Mouse (Mus musculus): ENCODE measurements around the gene Nr1i3. TPM values are rescaled to one million over a fixed set of nuclear protein-coding genes. Genes with fewer than 3 reads are reported as not detected.

The Nr1i3 gene
- polyA plus RNA-seq, 1 experiment from 2014 or later: 1.8 TPM

GRCm38 (mm10) chr1:171246709-171247452 lies 33.1 kb downstream of the Nr1i3 start:
- ATAC-seq (ENCODE audit: insufficient read depth, low FRiP score): peak; percentile 91
- Histone ChIP-seq H3K4me2 (ENCODE audit: low read depth, low read length) (peak overlapping the region; percentile 75), H3K27me3 (ENCODE audit: control insufficient read depth, insufficient read depth, low read length) (no peaks in the 10 kb centered on the region), H3K4me1 (ENCODE audit: control insufficient read depth, insufficient read depth, low read length) (peaks cover 33% of the 10 kb centered on the region), H3K36me3 (ENCODE audit: control insufficient read depth, insufficient read depth, low read length) (0 out of 2 replicates have a peak, but pooled peaks cover 10% of the 10 kb centered on the region), H3K27ac (ENCODE audit: low read length) (peak overlapping the region; percentile 97), H3K4me3 (replicated peaks; ENCODE audit: low read length) (peak overlapping the region; percentile 83), H3K9ac (ENCODE audit: low read length) (peak overlapping the region; percentile 97), H3K9me3 (replicated peaks; ENCODE audit: control insufficient read depth, low read length) (no peaks in the 10 kb centered on the region)
- under 1% methylated on average over 41 of the region's 41 CpGs for WGBS

- Histone ChIP-seq H3K27me3 (ENCODE audit: control insufficient read depth, insufficient read depth, low read length) (no peaks in the 10 kb centered on the region), H3K4me1 (ENCODE audit: control insufficient read depth, insufficient read depth, low read length) (peaks cover 39% of the 10 kb centered on the region), H3K4me2 (ENCODE audit: low read depth, low read length) (peak overlapping the region; percentile 59), H3K4me3 (replicated peaks; ENCODE audit: low read length) (peak overlapping the region; percentile 50), H3K9ac (ENCODE audit: low read length) (peak overlapping the region; percentile 70), H3K36me3 (ENCODE audit: control insufficient read depth, insufficient read depth, low read length) (0 out of 2 replicates have a peak, but pooled peaks cover 10% of the 10 kb centered on the region), H3K9me3 (replicated peaks; ENCODE audit: control insufficient read depth, low read length) (no peaks in the 10 kb centered on the region), H3K27ac (ENCODE audit: low read length) (peak overlapping the region; percentile 97)
- WGBS: 8% methylated on average over 13 of the region's 13 CpGs
- ATAC-seq (ENCODE audit: insufficient read depth, low FRiP score): 0 out of 2 replicates have a peak, but pooled peaks have one; percentile 0
Observed at GRCm38 (mm10) chr1:171247453-171247841, 33.7 kb downstream of the Nr1i3 start.

GRCm38 (mm10) chr1:171247916-171248315 lies 34.1 kb downstream of the Nr1i3 start:
- H3K4me1 ChIP-seq (ENCODE audit: control insufficient read depth, insufficient read depth, low read length): peaks cover 44% of the 10 kb centered on the region

GRCm38 (mm10) chr1:171248386-171249226 lies 34.8 kb downstream of the Nr1i3 start:
- H3K4me3 ChIP-seq (replicated peaks; ENCODE audit: low read length): no peak overlapping the region
- H3K4me1 ChIP-seq (ENCODE audit: control insufficient read depth, insufficient read depth, low read length): peaks cover 46% of the 10 kb centered on the region
- H3K9me3 ChIP-seq (replicated peaks; ENCODE audit: control insufficient read depth, low read length): no peaks in the 10 kb centered on the region
- peak overlapping the region; percentile 97 for H3K27ac ChIP-seq (ENCODE audit: low read length)
- 54% methylated on average over 3 of the region's 3 CpGs for WGBS
- 0 out of 2 replicates have a peak overlapping the region, but pooled peaks have one; percentile 59 for H3K4me2 ChIP-seq (ENCODE audit: low read depth, low read length)
- H3K9ac ChIP-seq (ENCODE audit: low read length): no peak overlapping the region
- ATAC-seq (ENCODE audit: insufficient read depth, low FRiP score): no peak
- H3K36me3 ChIP-seq (ENCODE audit: control insufficient read depth, insufficient read depth, low read length): 0 out of 2 replicates have a peak, but pooled peaks cover 9% of the 10 kb centered on the region
- no peaks in the 10 kb centered on the region for H3K27me3 ChIP-seq (ENCODE audit: control insufficient read depth, insufficient read depth, low read length)

More at GRCm38 (mm10) chr1:171247916-171248315, 34.1 kb downstream of the Nr1i3 start:
- peak overlapping the region; percentile 50 for H3K4me3 ChIP-seq (replicated peaks; ENCODE audit: low read length)
- 0 out of 2 replicates have a peak, but pooled peaks cover 12% of the 10 kb centered on the region for H3K36me3 ChIP-seq (ENCODE audit: control insufficient read depth, insufficient read depth, low read length)
- H3K9ac ChIP-seq (ENCODE audit: low read length): peak overlapping the region; percentile 70
- no peaks in the 10 kb centered on the region for H3K27me3 ChIP-seq (ENCODE audit: control insufficient read depth, insufficient read depth, low read length)
- H3K4me2 ChIP-seq (ENCODE audit: low read depth, low read length): peak overlapping the region; percentile 59
- H3K27ac ChIP-seq (ENCODE audit: low read length): peak overlapping the region; percentile 97
- H3K9me3 ChIP-seq (replicated peaks; ENCODE audit: control insufficient read depth, low read length): no peaks in the 10 kb centered on the region
- WGBS: 14% methylated on average over 4 of the region's 4 CpGs
- ATAC-seq (ENCODE audit: insufficient read depth, low FRiP score): no peak

- 21% methylated on average over 5 of the region's 5 CpGs for WGBS
- peak within 1 kb of the TSS; percentile 48 for H3K4me3 ChIP-seq (replicated peaks; ENCODE audit: low read length)
- H3K4me1 ChIP-seq (ENCODE audit: control insufficient read depth, insufficient read depth, low read length): peaks cover 46% of the 10 kb centered on the region
- ATAC-seq (ENCODE audit: insufficient read depth, low FRiP score): no peak
- H3K9ac ChIP-seq (ENCODE audit: low read length): peak within 1 kb of the TSS; percentile 66
- H3K27ac ChIP-seq (ENCODE audit: low read length): peak within 1 kb of the TSS; percentile 92
- H3K9me3 ChIP-seq (replicated peaks; ENCODE audit: control insufficient read depth, low read length): 0 out of 2 replicates have a peak, but pooled peaks cover 2% of the 10 kb centered on the region
- 0 out of 2 replicates have a peak, but pooled peaks cover 2% of the 10 kb centered on the region for H3K36me3 ChIP-seq (ENCODE audit: control insufficient read depth, insufficient read depth, low read length)
- peak within 1 kb of the TSS; percentile 56 for H3K4me2 ChIP-seq (ENCODE audit: low read depth, low read length)
- H3K27me3 ChIP-seq (ENCODE audit: control insufficient read depth, insufficient read depth, low read length): no peaks in the 10 kb centered on the region
Observed at GRCm38 (mm10) chr1:171249913-171250600, 36.3 kb downstream of the Nr1i3 start, which contains the start of gene Adamts4. Gene Adamts4 (plus strand): TSS chr1:171250421.

GRCm38 (mm10) chr1:171250680-171251593 lies 37.2 kb downstream of the Nr1i3 start, which contains the start of gene Ndufs2:
Gene Ndufs2 (minus strand): TSS chr1:171251388.
- no peaks in the 10 kb centered on the region for H3K27me3 ChIP-seq (ENCODE audit: control insufficient read depth, insufficient read depth, low read length)
- H3K9ac ChIP-seq (ENCODE audit: low read length): peak within 1 kb of the TSS; percentile 66
- peak within 1 kb of the TSS; percentile 92 for H3K27ac ChIP-seq (ENCODE audit: low read length)
- 0 out of 2 replicates have a peak, but pooled peaks cover 2% of the 10 kb centered on the region for H3K36me3 ChIP-seq (ENCODE audit: control insufficient read depth, insufficient read depth, low read length)
- H3K4me3 ChIP-seq (replicated peaks; ENCODE audit: low read length): peak within 1 kb of the TSS; percentile 48
- WGBS: 25% methylated on average over 26 of the region's 26 CpGs
- H3K4me2 ChIP-seq (ENCODE audit: low read depth, low read length): peak within 1 kb of the TSS; percentile 56
- 0 out of 2 replicates have a peak, but pooled peaks cover 2% of the 10 kb centered on the region for H3K9me3 ChIP-seq (replicated peaks; ENCODE audit: control insufficient read depth, low read length)
- H3K4me1 ChIP-seq (ENCODE audit: control insufficient read depth, insufficient read depth, low read length): peaks cover 41% of the 10 kb centered on the region
- no peak for ATAC-seq (ENCODE audit: insufficient read depth, low FRiP score)

- peak; percentile 60 for ATAC-seq (ENCODE audit: insufficient read depth, low FRiP score)
- 10% methylated on average over 13 of the region's 13 CpGs for WGBS
- H3K4me1 ChIP-seq (ENCODE audit: control insufficient read depth, insufficient read depth, low read length): peaks cover 36% of the 10 kb centered on the region
- H3K9ac ChIP-seq (ENCODE audit: low read length): peak overlapping the region; percentile 66
- 0 out of 2 replicates have a peak, but pooled peaks cover 2% of the 10 kb centered on the region for H3K36me3 ChIP-seq (ENCODE audit: control insufficient read depth, insufficient read depth, low read length)
- peak overlapping the region; percentile 56 for H3K4me2 ChIP-seq (ENCODE audit: low read depth, low read length)
- peak overlapping the region; percentile 48 for H3K4me3 ChIP-seq (replicated peaks; ENCODE audit: low read length)
- H3K27me3 ChIP-seq (ENCODE audit: control insufficient read depth, insufficient read depth, low read length): no peaks in the 10 kb centered on the region
- H3K9me3 ChIP-seq (replicated peaks; ENCODE audit: control insufficient read depth, low read length): 0 out of 2 replicates have a peak, but pooled peaks cover 2% of the 10 kb centered on the region
- H3K27ac ChIP-seq (ENCODE audit: low read length): peak overlapping the region; percentile 92
Observed at GRCm38 (mm10) chr1:171251594-171252324, 38.0 kb downstream of the Nr1i3 start.

Measured in stomach, embryonic 16.5 days (tissue).